Mouse (Mus musculus) heart, adult 11 months (tissue): Measurements from ENCODE around the gene Hist1h2bn.
"Not testable (repeated sequence)": the region's sequence is repeated elsewhere in the genome, so short reads cannot be mapped to it uniquely, and the experiment has no call there.

Experiments used
- DNase-seq: peaks from one replicate; pipeline ENCODE4 v3.0.0; 2022

Gene Hist1h2bn

GRCm38 (mm10) chr13:21753524-21754285 lies at the start of gene Hist1h2bn, which contains the start of gene Hist1h2ak:
Gene Hist1h2bn, plus strand, starts transcription at chr13:21754123.
Gene Hist1h2ak, minus strand, starts transcription at chr13:21753827.
- DNase-seq, result peak; percentile 98

- no peak for DNase-seq
Measured at GRCm38 (mm10) chr13:21706669-21707068, 47.3 kb upstream of the Hist1h2bn start.

GRCm38 (mm10) chr13:21710031-21710711 lies 43.8 kb upstream of the Hist1h2bn start:
- DNase-seq, result peak; percentile 98

GRCm38 (mm10) chr13:21710821-21711525 lies 43.0 kb upstream of the Hist1h2bn start:
- DNase-seq, result peak; percentile 93

- DNase-seq, result no peak
Measured at GRCm38 (mm10) chr13:21711698-21712097, 42.2 kb upstream of the Hist1h2bn start.

GRCm38 (mm10) chr13:21714725-21715124 lies 39.2 kb upstream of the Hist1h2bn start:
- peak; percentile 91 for DNase-seq

- peak; percentile 90 for DNase-seq
Measured at GRCm38 (mm10) chr13:21715131-21715863, 38.6 kb upstream of the Hist1h2bn start.

GRCm38 (mm10) chr13:21715864-21716539 lies 37.9 kb upstream of the Hist1h2bn start, which contains the start of the genes Hist1h2bl and Hist1h2ai:
Gene Hist1h2bl, minus strand, starts transcription at chr13:21716143.
Gene Hist1h2ai, plus strand, starts transcription at chr13:21716422.
- peak; percentile 99 for DNase-seq

- peak; percentile 93 for DNase-seq
Measured at GRCm38 (mm10) chr13:21716540-21717391, 37.2 kb upstream of the Hist1h2bn start.

- DNase-seq, result peak; percentile 99
Measured at GRCm38 (mm10) chr13:21717397-21718357, 36.2 kb upstream of the Hist1h2bn start, which contains the start of gene Hist1h3h. Gene Hist1h3h, plus strand, starts transcription at chr13:21717659.

- no peak for DNase-seq
Measured at GRCm38 (mm10) chr13:21718381-21719080, 35.4 kb upstream of the Hist1h2bn start.

GRCm38 (mm10) chr13:21721107-21721756 lies 32.7 kb upstream of the Hist1h2bn start:
- not testable (repeated sequence) for DNase-seq

- DNase-seq, result peak; percentile 97
Measured at GRCm38 (mm10) chr13:21721757-21722372, 32.1 kb upstream of the Hist1h2bn start, which contains the start of gene Hist1h2bm. Gene Hist1h2bm, plus strand, starts transcription at chr13:21722044.

- DNase-seq, result no peak
Measured at GRCm38 (mm10) chr13:21722373-21722925, 31.5 kb upstream of the Hist1h2bn start.

- no peak for DNase-seq
Measured at GRCm38 (mm10) chr13:21722993-21723836, 30.7 kb upstream of the Hist1h2bn start.

GRCm38 (mm10) chr13:21727948-21728572 lies 25.9 kb upstream of the Hist1h2bn start:
- DNase-seq, result no peak
